In genomic region chr17:27677756-27678155, GRCm38 (mm10) we compare ENCODE assay signal across 36 mouse cellular contexts. TPM values are rescaled to one million over a fixed set of nuclear protein-coding genes. Genes with fewer than 3 reads are reported as not detected.
DNase-seq lines count a peak whose midpoint lies in the region; ATAC-seq and TF ChIP-seq lines count a peak whose summit lies in the region.
"Had no signal": no experiment of that assay in that cellular context is flagged by ENCODE, and none has a peak within 500 bp of the region (broad histone marks: within the 10 kb centered on the region; RNA-seq: fewer than 3 reads in every experiment).

No protein-coding gene starts in this region.

- 89% methylated on average over 5 of the region's 5 CpGs for WGBS in forebrain, embryonic 14.5 days
- 87% methylated on average over 5 of the region's 5 CpGs for WGBS in forebrain, postnatal 0 days
- WGBS in forebrain, embryonic 16.5 days: 90% methylated on average over 5 of the region's 5 CpGs
- WGBS in thymus, adult 2 months: 93% methylated on average over 5 of the region's 5 CpGs

- H3K9me3 ChIP-seq in forebrain, embryonic 14.5 days (replicated peaks; ENCODE audit: control insufficient read depth, low read length): no peaks in the 10 kb centered on the region
- H3K9me3 ChIP-seq in forebrain, postnatal 0 days (ENCODE audit: low read length): 0 out of 2 replicates have a peak, but pooled peaks cover 4% of the 10 kb centered on the region
- no peaks in the 10 kb centered on the region for H3K9me3 ChIP-seq in forebrain, embryonic 16.5 days (ENCODE audit: control insufficient read depth, low read length)
- H3K9me3 ChIP-seq: embryonic facial prominence, embryonic 13.5 days; heart, embryonic 10.5 days; heart, embryonic 15.5 days; liver, embryonic 12.5 days; midbrain, embryonic 12.5 days; stomach, embryonic 15.5 days had no signal

- no peak overlapping the region for H3K9ac ChIP-seq in forebrain, embryonic 14.5 days (ENCODE audit: low read length)
- H3K9ac ChIP-seq in forebrain, postnatal 0 days: no peak overlapping the region
- no peak overlapping the region for H3K9ac ChIP-seq in forebrain, embryonic 16.5 days (replicated peaks; ENCODE audit: low read depth, low read length)
- H3K9ac ChIP-seq: embryonic facial prominence, embryonic 13.5 days; heart, embryonic 15.5 days; liver, embryonic 12.5 days; liver, postnatal 0 days; midbrain, embryonic 12.5 days; stomach, embryonic 15.5 days had no signal

- H3K4me1 ChIP-seq in forebrain, embryonic 14.5 days (ENCODE audit: control insufficient read depth, insufficient read depth, low read length): peaks cover 31% of the 10 kb centered on the region
- H3K4me1 ChIP-seq in forebrain, postnatal 0 days (ENCODE audit: insufficient read depth): peaks cover 15% of the 10 kb centered on the region; the same call in 1 of the 2 replicates
- peaks cover 46% of the 10 kb centered on the region for H3K4me1 ChIP-seq in forebrain, embryonic 16.5 days (replicated peaks; ENCODE audit: control insufficient read depth, insufficient read depth, low read length)
- no peaks in the 10 kb centered on the region for H3K4me1 ChIP-seq in thymus, adult 2 months (replicated peaks; ENCODE audit: control insufficient read depth, insufficient read depth, low read length)
- H3K4me1 ChIP-seq: stomach, embryonic 15.5 days had no signal

- no peak overlapping the region for H3K4me2 ChIP-seq in forebrain, embryonic 14.5 days (ENCODE audit: low read length)
- no peak overlapping the region for H3K4me2 ChIP-seq in forebrain, postnatal 0 days (ENCODE audit: low read depth)
- H3K4me2 ChIP-seq in forebrain, embryonic 16.5 days (ENCODE audit: low read length): no peak overlapping the region
- H3K4me2 ChIP-seq: embryonic facial prominence, embryonic 13.5 days; heart, embryonic 15.5 days; liver, embryonic 12.5 days; midbrain, embryonic 12.5 days; stomach, embryonic 15.5 days had no signal

- H3K27me3 ChIP-seq in forebrain, embryonic 14.5 days (replicated peaks; ENCODE audit: control insufficient read depth, insufficient read depth, low read length): no peaks in the 10 kb centered on the region
- no peaks in the 10 kb centered on the region for H3K27me3 ChIP-seq in forebrain, postnatal 0 days (ENCODE audit: insufficient read depth, low read length)
- H3K27me3 ChIP-seq in forebrain, embryonic 16.5 days (replicated peaks; ENCODE audit: control insufficient read depth, insufficient read depth, low read length): no peaks in the 10 kb centered on the region
- no peaks in the 10 kb centered on the region for H3K27me3 ChIP-seq in thymus, adult 2 months (ENCODE audit: control insufficient read depth, insufficient read depth, low read length)
- H3K27me3 ChIP-seq: Patski; stomach, embryonic 15.5 days had no signal

- no peak for DNase-seq in forebrain, embryonic 14.5 days (ENCODE audit: low spot score)
- no peak for DNase-seq in forebrain, postnatal 0 days
- DNase-seq in layer of hippocampus, adult 2 months (ENCODE audit: low spot score in 2 of 2): no peak
- no peak for DNase-seq in layer of hippocampus, adult 18-20 months (ENCODE audit: low spot score in 2 of 2)
- peak; percentile 68 for DNase-seq in brain, adult 2 months (ENCODE audit: low read depth, low spot score)
- DNase-seq in thymus, adult 2 months: no peak
- no peak for DNase-seq in yolk sac, embryonic 10.5 days (ENCODE audit: low spot score)
- DNase-seq: adrenal gland, postnatal 14 days; cerebellum, adult 11-12 months; cerebellum, adult 9-11 months; gastrocnemius, postnatal 25 days; heart, adult 11 months; kidney, postnatal 14 days; left cerebral cortex, postnatal 4 days; liver, postnatal 0 days; lung, postnatal 36 days; right cerebral cortex, postnatal 14 days; thymus, postnatal 14 days had no signal

- no peaks in the 10 kb centered on the region for H3K36me3 ChIP-seq in forebrain, embryonic 14.5 days (ENCODE audit: control insufficient read depth, insufficient read depth, low read length)
- H3K36me3 ChIP-seq in forebrain, postnatal 0 days (ENCODE audit: insufficient read depth): no peaks in the 10 kb centered on the region
- no peaks in the 10 kb centered on the region for H3K36me3 ChIP-seq in forebrain, embryonic 16.5 days (ENCODE audit: control insufficient read depth, insufficient read depth)
- H3K36me3 ChIP-seq in thymus, adult 2 months (ENCODE audit: control insufficient read depth, insufficient read depth, low read length): no peaks in the 10 kb centered on the region
- H3K36me3 ChIP-seq: embryonic facial prominence, embryonic 13.5 days; heart, embryonic 10.5 days; heart, embryonic 15.5 days; liver, embryonic 12.5 days; midbrain, embryonic 12.5 days; stomach, embryonic 15.5 days had no signal

- ATAC-seq in forebrain, embryonic 14.5 days: no peak
- ATAC-seq in forebrain, postnatal 0 days: no peak
- ATAC-seq in forebrain, embryonic 16.5 days: no peak
- ATAC-seq: intestine, postnatal 0 days; liver, embryonic 12.5 days; liver, postnatal 0 days; Patski had no signal

- no peak for TF ChIP-seq POLR2A in thymus, adult 2 months (IDR thresholded peaks at IDR 0.05; ENCODE audit: control insufficient read depth, extremely low read depth, insufficient read depth, low read length, poor library complexity)

- peak overlapping the region; percentile 94; the same call in 1 of the 2 replicates for H3K27ac ChIP-seq in forebrain, embryonic 14.5 days (ENCODE audit: low read depth, low read length)
- H3K27ac ChIP-seq in forebrain, postnatal 0 days (ENCODE audit: low read depth, low read length): no peak overlapping the region; the same call in 1 of the 2 replicates
- H3K27ac ChIP-seq in layer of hippocampus, adult 2 months: peak overlapping the region; percentile 85
- H3K27ac ChIP-seq in forebrain, embryonic 16.5 days (ENCODE audit: low read length): peak overlapping the region; percentile 90
- H3K27ac ChIP-seq in thymus, adult 2 months (ENCODE audit: control insufficient read depth, insufficient read depth, low read length): no peak overlapping the region
- H3K27ac ChIP-seq: embryonic facial prominence, embryonic 13.5 days; heart, embryonic 10.5 days; heart, embryonic 15.5 days; liver, embryonic 12.5 days; stomach, embryonic 15.5 days had no signal

- no peak overlapping the region for H3K4me3 ChIP-seq in forebrain, embryonic 14.5 days (ENCODE audit: low read depth, low read length)
- H3K4me3 ChIP-seq in forebrain, postnatal 0 days (ENCODE audit: low read depth, low read length): no peak overlapping the region
- H3K4me3 ChIP-seq in layer of hippocampus, adult 2 months: no peak overlapping the region
- no peak overlapping the region for H3K4me3 ChIP-seq in forebrain, embryonic 16.5 days (replicated peaks; ENCODE audit: low read length)
- H3K4me3 ChIP-seq in thymus, adult 2 months (ENCODE audit: control insufficient read depth, insufficient read depth, low read length): no peak overlapping the region
- H3K4me3 ChIP-seq: embryonic facial prominence, embryonic 13.5 days; heart, embryonic 10.5 days; heart, embryonic 15.5 days; liver, embryonic 12.5 days; midbrain, embryonic 12.5 days; stomach, embryonic 15.5 days had no signal

- no peak for TF ChIP-seq CTCF in forebrain, postnatal 0 days (IDR thresholded peaks at IDR 0.05; ENCODE audit: low read depth)
- no peak for TF ChIP-seq CTCF in layer of hippocampus, adult 2 months (conservative IDR thresholded peaks at IDR 0.05)
- TF ChIP-seq CTCF in thymus, adult 2 months (IDR thresholded peaks at IDR 0.05; ENCODE audit: borderline replicate concordance, control insufficient read depth, extremely low read depth, insufficient read depth, low read length, poor library complexity): no peak

RNA-seq across cellular contexts. Expression of gene Pacsin1, which starts 22.4 kb away (rescaled TPM):
- 22.2 and 25.2 TPM in 2 replicates for polyA plus RNA-seq in forebrain, embryonic 14.5 days (2014; fragmentation: Nextera tagmentation; extraction: Ambion mirVana)
- total RNA-seq in forebrain, postnatal 0 days (2014; rRNA removed): 29.3 and 38.7 TPM in 2 replicates
- 42.5 and 62.5 TPM in 2 replicates for polyA plus RNA-seq in forebrain, postnatal 0 days (2015; fragmentation: Nextera tagmentation; extraction: Ambion mirVana)
- 100 to 1,000 TPM; 321 to 335 TPM for total RNA-seq in layer of hippocampus, adult 2 months (2021)
- total RNA-seq in layer of hippocampus, adult 18-20 months (2021): 100 to 1,000 TPM; 339 to 340 TPM
- 32.9 and 44.2 TPM in 2 replicates for polyA plus RNA-seq in forebrain, embryonic 16.5 days (2015; fragmentation: Nextera tagmentation; extraction: Ambion mirVana)
- polyA plus RNA-seq in thymus, adult 2 months (2012; rRNA removed): 24.0 and 24.7 TPM in 2 replicates
- total RNA-seq: MEL had no signal

RNA-seq across cellular contexts. Expression of gene Rps10, which starts 41.3 kb away (rescaled TPM):
- 603 and 789 TPM in 2 replicates for polyA plus RNA-seq in forebrain, embryonic 14.5 days (2014; fragmentation: Nextera tagmentation; extraction: Ambion mirVana)
- 1,348 and 1,517 TPM in 2 replicates for total RNA-seq in forebrain, postnatal 0 days (2014; rRNA removed)
- 502 and 620 TPM in 2 replicates for polyA plus RNA-seq in forebrain, postnatal 0 days (2015; fragmentation: Nextera tagmentation; extraction: Ambion mirVana)
- 100 to 1,000 TPM; 495 to 504 TPM for total RNA-seq in layer of hippocampus, adult 2 months (2021)
- total RNA-seq in layer of hippocampus, adult 18-20 months (2021): 100 to 1,000 TPM; 526 to 527 TPM
- polyA plus RNA-seq in forebrain, embryonic 16.5 days (2015; fragmentation: Nextera tagmentation; extraction: Ambion mirVana): 467 and 512 TPM in 2 replicates
- polyA plus RNA-seq in thymus, adult 2 months (2012; rRNA removed): 1,664 and 2,025 TPM in 2 replicates

RNA-seq across cellular contexts. Expression of gene RPS10-NUDT3, which starts 42.7 kb away (rescaled TPM):
- not detected in 2 replicates for polyA plus RNA-seq in forebrain, embryonic 14.5 days (2014; fragmentation: Nextera tagmentation; extraction: Ambion mirVana)
- total RNA-seq in forebrain, postnatal 0 days (2014; rRNA removed): not detected in 2 replicates
- polyA plus RNA-seq in forebrain, postnatal 0 days (2015; fragmentation: Nextera tagmentation; extraction: Ambion mirVana): not detected in 2 replicates
- total RNA-seq in layer of hippocampus, adult 2 months (2021): not detected
- total RNA-seq in layer of hippocampus, adult 18-20 months (2021): 1 to 10 TPM in 1 of 2 experiments, not detected in 1; 1.9 TPM
- not detected in 2 replicates for polyA plus RNA-seq in forebrain, embryonic 16.5 days (2015; fragmentation: Nextera tagmentation; extraction: Ambion mirVana)
- not detected in 2 replicates for polyA plus RNA-seq in thymus, adult 2 months (2012; rRNA removed)
- total RNA-seq: adrenal gland, postnatal 14 days; gastrocnemius, postnatal 25 days; layer of hippocampus, postnatal 14 days; left cerebral cortex, postnatal 4 days; megakaryocyte, adult 5-6 weeks; MEL had no signal
- polyA plus RNA-seq: embryonic facial prominence, embryonic 13.5 days; heart, embryonic 10.5 days; heart, embryonic 15.5 days; intestine, postnatal 0 days; kidney, embryonic 14.5 days; liver, embryonic 12.5 days; liver, postnatal 0 days; lung, embryonic 16.5 days; midbrain, embryonic 12.5 days; neural tube, embryonic 11.5 days; small intestine, adult 2 months; stomach, embryonic 15.5 days had no signal

RNA-seq across cellular contexts. Expression of gene Spdef, which starts 51.0 kb away (rescaled TPM):
- 0.44 TPM in 1 of 2 replicates, not detected in the other for polyA plus RNA-seq in forebrain, embryonic 14.5 days (2014; fragmentation: Nextera tagmentation; extraction: Ambion mirVana)
- 2.3 and 3.5 TPM in 2 replicates for total RNA-seq in forebrain, postnatal 0 days (2014; rRNA removed)
- 1.5 and 2.3 TPM in 2 replicates for polyA plus RNA-seq in forebrain, postnatal 0 days (2015; fragmentation: Nextera tagmentation; extraction: Ambion mirVana)
- under 1 TPM; 0.59 to 0.61 TPM for total RNA-seq in layer of hippocampus, adult 2 months (2021)
- not detected for total RNA-seq in layer of hippocampus, adult 18-20 months (2021)
- 0.27 and 0.70 TPM in 2 replicates for polyA plus RNA-seq in forebrain, embryonic 16.5 days (2015; fragmentation: Nextera tagmentation; extraction: Ambion mirVana)
- polyA plus RNA-seq in thymus, adult 2 months (2012; rRNA removed): 0.58 and 0.99 TPM in 2 replicates
- total RNA-seq: adrenal gland, postnatal 14 days; gastrocnemius, adult 18-20 months; heart, postnatal 25 days; megakaryocyte, adult 5-6 weeks; MEL had no signal
- polyA plus RNA-seq: embryonic facial prominence, embryonic 13.5 days; liver, embryonic 12.5 days; liver, postnatal 0 days; neural tube, embryonic 11.5 days; Patski had no signal

RNA-seq across cellular contexts. Expression of gene Nudt3, which starts 54.5 kb away (rescaled TPM):
- 175 and 178 TPM in 2 replicates for polyA plus RNA-seq in forebrain, embryonic 14.5 days (2014; fragmentation: Nextera tagmentation; extraction: Ambion mirVana)
- 324 and 329 TPM in 2 replicates for total RNA-seq in forebrain, postnatal 0 days (2014; rRNA removed)
- polyA plus RNA-seq in forebrain, postnatal 0 days (2015; fragmentation: Nextera tagmentation; extraction: Ambion mirVana): 249 TPM in 2 replicates
- 100 to 1,000 TPM; 462 to 510 TPM for total RNA-seq in layer of hippocampus, adult 2 months (2021)
- 100 to 1,000 TPM; 521 to 525 TPM for total RNA-seq in layer of hippocampus, adult 18-20 months (2021)
- 272 and 293 TPM in 2 replicates for polyA plus RNA-seq in forebrain, embryonic 16.5 days (2015; fragmentation: Nextera tagmentation; extraction: Ambion mirVana)
- polyA plus RNA-seq in thymus, adult 2 months (2012; rRNA removed): 86.3 and 110 TPM in 2 replicates

Comparison
In these comparisons a context has a peak if more than half of its experiments do, and no peak if none do; other contexts are left out.
1. H3K27ac ChIP-seq: peak in forebrain, embryonic 14.5 days (single experiment), layer of hippocampus, adult 2 months (single experiment) and forebrain, embryonic 16.5 days (single experiment); none in forebrain, postnatal 0 days (single experiment) and thymus, adult 2 months (single experiment).